Mouse (Mus musculus): ENCODE results near the gene Atp5h.
A peak's percentile ranks its signal among the peaks of the same experiment; 100 is the strongest.
"Not testable (repeated sequence)": the region's sequence is repeated elsewhere in the genome, so short reads cannot be mapped to it uniquely, and the experiment has no call there.

The Atp5h gene

GRCm38 (mm10) chr11:115419531-115420237, at the start of gene Atp5h, which contains the start of gene Kctd2:
Gene Atp5h, minus strand, starts transcription at chr11:115419962.
Gene Kctd2, plus strand, starts transcription at chr11:115420128.
- DNase-seq (ENCODE audit: low spot score) = peak; percentile 92

GRCm38 (mm10) chr11:115467217-115467618, 47.5 kb upstream of the Atp5h start:
- no peak for DNase-seq (ENCODE audit: low spot score)

GRCm38 (mm10) chr11:115464851-115465250, 45.1 kb upstream of the Atp5h start:
- DNase-seq (ENCODE audit: low spot score) = no peak

- DNase-seq (ENCODE audit: low spot score) = no peak
These were observed 43.6 kb upstream of the Atp5h start for GRCm38 (mm10) chr11:115463397-115463796.

- no peak for DNase-seq (ENCODE audit: low spot score)
These were observed 42.6 kb upstream of the Atp5h start, which contains the start of gene Slc16a5 for GRCm38 (mm10) chr11:115462243-115462891. Gene Slc16a5, plus strand, starts transcription at chr11:115462474.

- DNase-seq (ENCODE audit: low spot score) = no peak
These were observed 42.1 kb upstream of the Atp5h start for GRCm38 (mm10) chr11:115461846-115462242.

GRCm38 (mm10) chr11:115460976-115461375, 41.2 kb upstream of the Atp5h start:
- DNase-seq (ENCODE audit: low spot score) = no peak

GRCm38 (mm10) chr11:115457405-115457804, 37.6 kb upstream of the Atp5h start:
- DNase-seq (ENCODE audit: low spot score) = no peak

- DNase-seq (ENCODE audit: low spot score) = no peak
These were observed 36.4 kb upstream of the Atp5h start for GRCm38 (mm10) chr11:115456182-115456581.

- no peak for DNase-seq (ENCODE audit: low spot score)
These were observed 35.9 kb upstream of the Atp5h start for GRCm38 (mm10) chr11:115455619-115456018.

- not testable (repeated sequence) for DNase-seq (ENCODE audit: low spot score)
These were observed 35.1 kb upstream of the Atp5h start for GRCm38 (mm10) chr11:115454822-115455221.

GRCm38 (mm10) chr11:115453306-115453705, 33.5 kb upstream of the Atp5h start:
- DNase-seq (ENCODE audit: low spot score) = no peak

- DNase-seq (ENCODE audit: low spot score) = no peak
These were observed 32.6 kb upstream of the Atp5h start for GRCm38 (mm10) chr11:115452281-115452860.

- no peak for DNase-seq (ENCODE audit: low spot score)
These were observed 32.0 kb upstream of the Atp5h start for GRCm38 (mm10) chr11:115451781-115452241.

- no peak for DNase-seq (ENCODE audit: low spot score)
These were observed 30.4 kb upstream of the Atp5h start for GRCm38 (mm10) chr11:115450176-115450575.

- no peak for DNase-seq (ENCODE audit: low spot score)
These were observed 29.2 kb upstream of the Atp5h start for GRCm38 (mm10) chr11:115448998-115449397.

- no peak for DNase-seq (ENCODE audit: low spot score)
These were observed 28.3 kb upstream of the Atp5h start for GRCm38 (mm10) chr11:115448075-115448474.

GRCm38 (mm10) chr11:115447321-115447885, 27.6 kb upstream of the Atp5h start:
- no peak for DNase-seq (ENCODE audit: low spot score)

GRCm38 (mm10) chr11:115446906-115447305, 27.1 kb upstream of the Atp5h start:
- DNase-seq (ENCODE audit: low spot score) = no peak

- DNase-seq (ENCODE audit: low spot score) = no peak
These were observed 21.7 kb upstream of the Atp5h start for GRCm38 (mm10) chr11:115441417-115441816.

GRCm38 (mm10) chr11:115439906-115440595, 20.3 kb upstream of the Atp5h start, which contains the start of gene Trim80:
Gene Trim80, plus strand, starts transcription at chr11:115440545.
- DNase-seq (ENCODE audit: low spot score) = no peak

GRCm38 (mm10) chr11:115439326-115439725, 19.6 kb upstream of the Atp5h start:
- DNase-seq (ENCODE audit: low spot score) = no peak
